Mouse (Mus musculus): ENCODE measurements at regions not wholly inside any gene's neighbourhood (a gene's known extent, or its start where the extent isn't known, plus 50 kb on each side); places are given as distances from the start of the nearest gene placed in this dataset.

- H3K4me3 ChIP-seq (ENCODE audit: low read depth, low read length): no peak overlapping the region
- DNase-seq (ENCODE audit: low spot score) (no peak), ATAC-seq (replicated peaks; ENCODE audit: low FRiP score, low TSS enrichment, low read depth) (no peak)
- H3K9ac ChIP-seq (ENCODE audit: low read length): no peak overlapping the region
- H3K4me2 ChIP-seq (ENCODE audit: low read length): no peak overlapping the region
- no peak overlapping the region for H3K27ac ChIP-seq (ENCODE audit: low read depth)
- H3K9me3 ChIP-seq (ENCODE audit: control insufficient read depth, low read length): no peaks in the 10 kb centered on the region
- H3K27me3 ChIP-seq (replicated peaks; ENCODE audit: control insufficient read depth, insufficient read depth, low read length): no peaks in the 10 kb centered on the region
- no peaks in the 10 kb centered on the region for H3K36me3 ChIP-seq (ENCODE audit: control insufficient read depth, insufficient read depth, low read length)
- 90% methylated on average over 8 of the region's 8 CpGs for WGBS
- H3K4me1 ChIP-seq (replicated peaks; ENCODE audit: control insufficient read depth, insufficient read depth, low read length): no peaks in the 10 kb centered on the region
Measured at GRCm38 (mm10) chr6:32703466-32703865, 115.5 kb upstream of the Plxna4 start.

GRCm38 (mm10) chr6:32702245-32702791 lies 114.3 kb upstream of the Plxna4 start:
- ATAC-seq (replicated peaks; ENCODE audit: low FRiP score, low TSS enrichment, low read depth) (no peak), DNase-seq (ENCODE audit: low spot score) (no peak)
- 89% methylated on average over 11 of the region's 11 CpGs for WGBS
- no peak overlapping the region for H3K4me3 ChIP-seq (ENCODE audit: low read depth, low read length)
- H3K4me1 ChIP-seq (replicated peaks; ENCODE audit: control insufficient read depth, insufficient read depth, low read length): no peaks in the 10 kb centered on the region
- H3K4me2 ChIP-seq (ENCODE audit: low read length): no peak overlapping the region
- H3K27me3 ChIP-seq (replicated peaks; ENCODE audit: control insufficient read depth, insufficient read depth, low read length): no peaks in the 10 kb centered on the region
- no peak overlapping the region for H3K9ac ChIP-seq (ENCODE audit: low read length)
- no peaks in the 10 kb centered on the region for H3K9me3 ChIP-seq (ENCODE audit: control insufficient read depth, low read length)
- no peak overlapping the region for H3K27ac ChIP-seq (ENCODE audit: low read depth)
- no peaks in the 10 kb centered on the region for H3K36me3 ChIP-seq (ENCODE audit: control insufficient read depth, insufficient read depth, low read length)

- Histone ChIP-seq H3K27me3 (replicated peaks; ENCODE audit: control insufficient read depth, insufficient read depth, low read length) (no peaks in the 10 kb centered on the region), H3K9ac (ENCODE audit: low read length) (no peak overlapping the region), H3K27ac (ENCODE audit: low read depth) (no peak overlapping the region), H3K4me1 (replicated peaks; ENCODE audit: control insufficient read depth, insufficient read depth, low read length) (no peaks in the 10 kb centered on the region), H3K9me3 (ENCODE audit: control insufficient read depth, low read length) (no peaks in the 10 kb centered on the region), H3K4me3 (ENCODE audit: low read depth, low read length) (no peak overlapping the region), H3K4me2 (ENCODE audit: low read length) (no peak overlapping the region), H3K36me3 (ENCODE audit: control insufficient read depth, insufficient read depth, low read length) (no peaks in the 10 kb centered on the region)
- 90% methylated on average over 1 of the region's 1 CpGs for WGBS
- DNase-seq (ENCODE audit: low spot score) (no peak), ATAC-seq (replicated peaks; ENCODE audit: low FRiP score, low TSS enrichment, low read depth) (no peak)
Measured at GRCm38 (mm10) chr6:32699811-32700210, 111.8 kb upstream of the Plxna4 start.

- ATAC-seq (replicated peaks; ENCODE audit: low FRiP score, low TSS enrichment, low read depth): no peak
- WGBS: 81% methylated on average over 3 of the region's 3 CpGs
- H3K36me3 ChIP-seq (ENCODE audit: control insufficient read depth, insufficient read depth, low read length): no peaks in the 10 kb centered on the region
- H3K27me3 ChIP-seq (replicated peaks; ENCODE audit: control insufficient read depth, insufficient read depth, low read length): no peaks in the 10 kb centered on the region
- H3K4me3 ChIP-seq (ENCODE audit: low read depth, low read length): no peak overlapping the region
- DNase-seq (ENCODE audit: low spot score): no peak
- no peaks in the 10 kb centered on the region for H3K4me1 ChIP-seq (replicated peaks; ENCODE audit: control insufficient read depth, insufficient read depth, low read length)
- H3K4me2 ChIP-seq (ENCODE audit: low read length): no peak overlapping the region
- no peak overlapping the region for H3K9ac ChIP-seq (ENCODE audit: low read length)
- no peaks in the 10 kb centered on the region for H3K9me3 ChIP-seq (ENCODE audit: control insufficient read depth, low read length)
- no peak overlapping the region for H3K27ac ChIP-seq (ENCODE audit: low read depth)
Measured at GRCm38 (mm10) chr6:32697771-32698270, 109.8 kb upstream of the Plxna4 start.

GRCm38 (mm10) chr6:32696037-32696436 lies 108.0 kb upstream of the Plxna4 start:
- Histone ChIP-seq H3K36me3 (ENCODE audit: control insufficient read depth, insufficient read depth, low read length) (no peaks in the 10 kb centered on the region), H3K4me1 (replicated peaks; ENCODE audit: control insufficient read depth, insufficient read depth, low read length) (no peaks in the 10 kb centered on the region), H3K4me3 (ENCODE audit: low read depth, low read length) (no peak overlapping the region), H3K27me3 (replicated peaks; ENCODE audit: control insufficient read depth, insufficient read depth, low read length) (no peaks in the 10 kb centered on the region), H3K4me2 (ENCODE audit: low read length) (no peak overlapping the region), H3K9ac (ENCODE audit: low read length) (no peak overlapping the region), H3K27ac (ENCODE audit: low read depth) (no peak overlapping the region), H3K9me3 (ENCODE audit: control insufficient read depth, low read length) (no peaks in the 10 kb centered on the region)
- ATAC-seq (replicated peaks; ENCODE audit: low FRiP score, low TSS enrichment, low read depth) (no peak), DNase-seq (ENCODE audit: low spot score) (no peak)
- 70% methylated on average over 2 of the region's 2 CpGs for WGBS

- 97% methylated on average over 6 of the region's 6 CpGs for WGBS
- H3K4me1 ChIP-seq (replicated peaks; ENCODE audit: control insufficient read depth, insufficient read depth, low read length): no peaks in the 10 kb centered on the region
- DNase-seq (ENCODE audit: low spot score) (no peak), ATAC-seq (replicated peaks; ENCODE audit: low FRiP score, low TSS enrichment, low read depth) (no peak)
- H3K36me3 ChIP-seq (ENCODE audit: control insufficient read depth, insufficient read depth, low read length): no peaks in the 10 kb centered on the region
- no peaks in the 10 kb centered on the region for H3K27me3 ChIP-seq (replicated peaks; ENCODE audit: control insufficient read depth, insufficient read depth, low read length)
- H3K9me3 ChIP-seq (ENCODE audit: control insufficient read depth, low read length): no peaks in the 10 kb centered on the region
- no peak overlapping the region for H3K4me3 ChIP-seq (ENCODE audit: low read depth, low read length)
- H3K4me2 ChIP-seq (ENCODE audit: low read length): no peak overlapping the region
- no peak overlapping the region for H3K9ac ChIP-seq (ENCODE audit: low read length)
- H3K27ac ChIP-seq (ENCODE audit: low read depth): no peak overlapping the region
Measured at GRCm38 (mm10) chr6:32672552-32672951, 84.6 kb upstream of the Plxna4 start.

- H3K4me2 ChIP-seq (ENCODE audit: low read length): no peak overlapping the region
- ATAC-seq (replicated peaks; ENCODE audit: low FRiP score, low TSS enrichment, low read depth): no peak
- no peaks in the 10 kb centered on the region for H3K27me3 ChIP-seq (replicated peaks; ENCODE audit: control insufficient read depth, insufficient read depth, low read length)
- no peak overlapping the region for H3K4me3 ChIP-seq (ENCODE audit: low read depth, low read length)
- no peak overlapping the region for H3K9ac ChIP-seq (ENCODE audit: low read length)
- no peaks in the 10 kb centered on the region for H3K9me3 ChIP-seq (ENCODE audit: control insufficient read depth, low read length)
- H3K4me1 ChIP-seq (replicated peaks; ENCODE audit: control insufficient read depth, insufficient read depth, low read length): no peaks in the 10 kb centered on the region
- no peaks in the 10 kb centered on the region for H3K36me3 ChIP-seq (ENCODE audit: control insufficient read depth, insufficient read depth, low read length)
- no peak for DNase-seq (ENCODE audit: low spot score)
- H3K27ac ChIP-seq (ENCODE audit: low read depth): no peak overlapping the region
Measured at GRCm38 (mm10) chr6:32659743-32660142, 71.8 kb upstream of the Plxna4 start.

GRCm38 (mm10) chr6:32657378-32657777 lies 69.4 kb upstream of the Plxna4 start:
- Histone ChIP-seq H3K27me3 (replicated peaks; ENCODE audit: control insufficient read depth, insufficient read depth, low read length) (no peaks in the 10 kb centered on the region), H3K4me3 (ENCODE audit: low read depth, low read length) (no peak overlapping the region), H3K9me3 (ENCODE audit: control insufficient read depth, low read length) (no peaks in the 10 kb centered on the region), H3K4me2 (ENCODE audit: low read length) (no peak overlapping the region), H3K9ac (ENCODE audit: low read length) (no peak overlapping the region), H3K4me1 (replicated peaks; ENCODE audit: control insufficient read depth, insufficient read depth, low read length) (no peaks in the 10 kb centered on the region), H3K27ac (ENCODE audit: low read depth) (no peak overlapping the region), H3K36me3 (ENCODE audit: control insufficient read depth, insufficient read depth, low read length) (no peaks in the 10 kb centered on the region)
- no peak for DNase-seq (ENCODE audit: low spot score)
- no peak for ATAC-seq (replicated peaks; ENCODE audit: low FRiP score, low TSS enrichment, low read depth)

GRCm38 (mm10) chr6:32654188-32654587 lies 66.2 kb upstream of the Plxna4 start:
- H3K27ac ChIP-seq (ENCODE audit: low read depth): no peak overlapping the region
- H3K4me1 ChIP-seq (replicated peaks; ENCODE audit: control insufficient read depth, insufficient read depth, low read length): no peaks in the 10 kb centered on the region
- H3K4me3 ChIP-seq (ENCODE audit: low read depth, low read length): no peak overlapping the region
- DNase-seq (ENCODE audit: low spot score) (no peak), ATAC-seq (replicated peaks; ENCODE audit: low FRiP score, low TSS enrichment, low read depth) (no peak)
- no peak overlapping the region for H3K4me2 ChIP-seq (ENCODE audit: low read length)
- 68% methylated on average over 2 of the region's 2 CpGs for WGBS
- H3K9ac ChIP-seq (ENCODE audit: low read length): no peak overlapping the region
- H3K9me3 ChIP-seq (ENCODE audit: control insufficient read depth, low read length): no peaks in the 10 kb centered on the region
- no peaks in the 10 kb centered on the region for H3K36me3 ChIP-seq (ENCODE audit: control insufficient read depth, insufficient read depth, low read length)
- H3K27me3 ChIP-seq (replicated peaks; ENCODE audit: control insufficient read depth, insufficient read depth, low read length): no peaks in the 10 kb centered on the region

Measured in intestine, embryonic 14.5 days (tissue).